Mouse (Mus musculus): ENCODE measurements at regions not wholly inside any gene's neighbourhood (a gene's known extent, or its start where the extent isn't known, plus 50 kb on each side); places are given as distances from the start of the nearest gene placed in this dataset.

- H3K4me3 ChIP-seq (replicated peaks), result peak overlapping the region; percentile 42
- H3K9me3 ChIP-seq, result peaks cover 65% of the 10 kb centered on the region
- no peaks in the 10 kb centered on the region for H3K27me3 ChIP-seq (replicated peaks)
- no peaks in the 10 kb centered on the region for H3K36me3 ChIP-seq (replicated peaks; ENCODE audit: low read length)
- H3K4me1 ChIP-seq, result no peaks in the 10 kb centered on the region
- TF ChIP-seq FLI1 (IDR thresholded peaks at IDR 0.05; ENCODE audit: low read length) (no peak), GATA1 (IDR thresholded peaks at IDR 0.05; ENCODE audit: borderline replicate concordance, low read length) (no peak)
Measured at GRCm38 (mm10) chr10:126270376-126270775, 304.4 kb downstream of the Lrig3 start.

- TF ChIP-seq GATA1 (IDR thresholded peaks at IDR 0.05; ENCODE audit: borderline replicate concordance, low read length) (no peak), FLI1 (IDR thresholded peaks at IDR 0.05; ENCODE audit: low read length) (no peak)
Measured at GRCm38 (mm10) chr10:126267321-126267998, 301.5 kb downstream of the Lrig3 start.

GRCm38 (mm10) chr10:126257171-126257570, 291.2 kb downstream of the Lrig3 start:
- no peak overlapping the region for H3K4me3 ChIP-seq (replicated peaks)
- no peak for TF ChIP-seq FLI1 (IDR thresholded peaks at IDR 0.05; ENCODE audit: low read length)
- TF ChIP-seq GATA1 (IDR thresholded peaks at IDR 0.05; ENCODE audit: borderline replicate concordance, low read length), result no peak
- peaks cover 65% of the 10 kb centered on the region for H3K9me3 ChIP-seq
- no peaks in the 10 kb centered on the region for H3K36me3 ChIP-seq (replicated peaks; ENCODE audit: low read length)
- no peaks in the 10 kb centered on the region for H3K27me3 ChIP-seq (replicated peaks)
- no peaks in the 10 kb centered on the region for H3K4me1 ChIP-seq

More at GRCm38 (mm10) chr10:126267321-126267998, 301.5 kb downstream of the Lrig3 start:
- Histone ChIP-seq H3K27me3 (replicated peaks) (no peaks in the 10 kb centered on the region), H3K4me3 (replicated peaks) (no peak overlapping the region), H3K36me3 (replicated peaks; ENCODE audit: low read length) (no peaks in the 10 kb centered on the region), H3K9me3 (peaks cover 43% of the 10 kb centered on the region), H3K4me1 (no peaks in the 10 kb centered on the region)

GRCm38 (mm10) chr10:126254198-126254597, 288.2 kb downstream of the Lrig3 start:
- TF ChIP-seq FLI1 (IDR thresholded peaks at IDR 0.05; ENCODE audit: low read length), result no peak
- no peak for TF ChIP-seq GATA1 (IDR thresholded peaks at IDR 0.05; ENCODE audit: borderline replicate concordance, low read length)
- Histone ChIP-seq H3K4me1 (no peaks in the 10 kb centered on the region), H3K36me3 (replicated peaks; ENCODE audit: low read length) (no peaks in the 10 kb centered on the region), H3K4me3 (replicated peaks) (no peak overlapping the region), H3K27me3 (replicated peaks) (no peaks in the 10 kb centered on the region), H3K9me3 (peaks cover 52% of the 10 kb centered on the region)

- no peak overlapping the region for H3K4me3 ChIP-seq (replicated peaks)
Measured at GRCm38 (mm10) chr10:126249176-126249575, 283.2 kb downstream of the Lrig3 start.

GRCm38 (mm10) chr10:126243051-126243450, 277.1 kb downstream of the Lrig3 start:
- H3K9me3 ChIP-seq, result peaks cover 45% of the 10 kb centered on the region
- no peak overlapping the region for H3K4me3 ChIP-seq (replicated peaks)
- H3K27me3 ChIP-seq (replicated peaks), result no peaks in the 10 kb centered on the region
- TF ChIP-seq FLI1 (IDR thresholded peaks at IDR 0.05; ENCODE audit: low read length) (no peak), GATA1 (IDR thresholded peaks at IDR 0.05; ENCODE audit: borderline replicate concordance, low read length) (no peak)
- no peaks in the 10 kb centered on the region for H3K36me3 ChIP-seq (replicated peaks; ENCODE audit: low read length)
- no peaks in the 10 kb centered on the region for H3K4me1 ChIP-seq

More at GRCm38 (mm10) chr10:126249176-126249575, 283.2 kb downstream of the Lrig3 start:
- H3K27me3 ChIP-seq (replicated peaks), result no peaks in the 10 kb centered on the region
- peaks cover 52% of the 10 kb centered on the region for H3K9me3 ChIP-seq
- no peaks in the 10 kb centered on the region for H3K36me3 ChIP-seq (replicated peaks; ENCODE audit: low read length)
- H3K4me1 ChIP-seq, result no peaks in the 10 kb centered on the region
- no peak for TF ChIP-seq FLI1 (IDR thresholded peaks at IDR 0.05; ENCODE audit: low read length)
- TF ChIP-seq GATA1 (IDR thresholded peaks at IDR 0.05; ENCODE audit: borderline replicate concordance, low read length), result no peak

- H3K4me1 ChIP-seq, result no peaks in the 10 kb centered on the region
- peaks cover 46% of the 10 kb centered on the region for H3K9me3 ChIP-seq
- H3K36me3 ChIP-seq (replicated peaks; ENCODE audit: low read length), result no peaks in the 10 kb centered on the region
- H3K27me3 ChIP-seq (replicated peaks), result no peaks in the 10 kb centered on the region
- TF ChIP-seq GATA1 (IDR thresholded peaks at IDR 0.05; ENCODE audit: borderline replicate concordance, low read length), result no peak
- no peak for TF ChIP-seq FLI1 (IDR thresholded peaks at IDR 0.05; ENCODE audit: low read length)
- H3K4me3 ChIP-seq (replicated peaks), result no peak overlapping the region
Measured at GRCm38 (mm10) chr10:126239536-126239935, 273.6 kb downstream of the Lrig3 start.

Data from megakaryocyte, embryonic 14.5 days (primary cell).